Mouse (Mus musculus) hindbrain, embryonic 13.5 days (tissue): ENCODE measurements around the gene Tenm2. TPM values are rescaled to one million over a fixed set of nuclear protein-coding genes. Genes with fewer than 3 reads are reported as not detected.

Experiments
- ATAC-seq: fragments of 200-750 bp; cut with Nextera tagmentation; 2 replicates; pipeline ENCODE4 v1.8.0; 2017; ENCODE audit warnings: moderate TSS enrichment; ENCODE audit not compliant: low FRiP score
- H3K27ac ChIP-seq: fragments of 300-500 bp; sonication (generic); 2 replicates; pipeline ENCODE4 v1.5.1; 2015; ENCODE audit warnings: inconsistent platforms, mild to moderate bottlenecking, moderate library complexity
- H3K27me3 ChIP-seq: fragments of 300-500 bp; sonication (generic); 2 replicates; pipeline ENCODE4 v1.6.1; 2015; ENCODE audit warnings: mild to moderate bottlenecking, inconsistent platforms
- H3K36me3 ChIP-seq: fragments of 300-500 bp; sonication (generic); 2 replicates; pipeline ENCODE4 v1.6.1; 2015; ENCODE audit warnings: mild to moderate bottlenecking, inconsistent platforms
- H3K4me1 ChIP-seq: fragments of 300-500 bp; sonication (generic); replicated peaks from 2 replicates; pipeline ENCODE4 v1.6.1; 2015; ENCODE audit warnings: inconsistent platforms
- H3K4me2 ChIP-seq: fragments of 300-500 bp; sonication (generic); 2 replicates; pipeline ENCODE4 v1.6.1; 2015; ENCODE audit warnings: inconsistent platforms, mild to moderate bottlenecking, moderate library complexity
- H3K4me3 ChIP-seq: fragments of 300-500 bp; sonication (generic); 2 replicates; pipeline ENCODE4 v1.5.1; 2015; ENCODE audit warnings: mild to moderate bottlenecking, inconsistent platforms
- H3K9ac ChIP-seq: fragments of 300-500 bp; sonication (generic); 2 replicates; pipeline ENCODE4 v1.6.1; 2015; ENCODE audit warnings: mild to moderate bottlenecking, inconsistent platforms
- H3K9me3 ChIP-seq: fragments of 300-500 bp; sonication (generic); 2 replicates; pipeline ENCODE4 v1.6.1; 2016; ENCODE audit warnings: inconsistent platforms
- WGBS: fragments of 180-500 bp; shearing (Covaris S2); methylation state at CpG from one replicate; pipeline ENCODE4 v1.1.7; 2015; 5-methylcytosine and 5-hydroxymethylcytosine counted together
- polyA plus RNA-seq: library from polyadenylated mRNA; unstranded; fragments of >200 nt; fragmentation: Nextera tagmentation; extraction: Ambion mirVana; gene quantifications from 2 replicates; pipeline ENCODE4 v1.2.1, GENCODE M21; 2015

The Tenm2 gene
- 29.4 and 33.9 TPM in 2 replicates for polyA plus RNA-seq

- Histone ChIP-seq H3K9me3 (no peaks in the 10 kb centered on the region), H3K27me3 (peaks cover 8% of the 10 kb centered on the region; the same call in 1 of the 2 replicates), H3K4me1 (peaks cover 20% of the 10 kb centered on the region), H3K9ac (peak within 1 kb of the TSS; percentile 80), H3K36me3 (no peaks in the 10 kb centered on the region), H3K27ac (peak within 1 kb of the TSS; percentile 95), H3K4me2 (peak within 1 kb of the TSS; percentile 76), H3K4me3 (peak within 1 kb of the TSS; percentile 62)
- peak; percentile 98 for ATAC-seq
- under 1% methylated on average over 58 of the region's 59 CpGs for WGBS
Observed at GRCm38 (mm10) chr11:37235914-37236600, at the start of gene Tenm2. Gene Tenm2 (minus strand): TSS chr11:37235964.

GRCm38 (mm10) chr11:37285186-37285585 lies 49.4 kb upstream of the Tenm2 start:
- 73% methylated on average over 2 of the region's 2 CpGs for WGBS
- H3K9ac ChIP-seq, result no peak overlapping the region
- no peaks in the 10 kb centered on the region for H3K36me3 ChIP-seq
- H3K4me1 ChIP-seq, result no peaks in the 10 kb centered on the region
- no peak overlapping the region for H3K4me2 ChIP-seq
- no peak overlapping the region for H3K27ac ChIP-seq
- ATAC-seq, result no peak
- no peaks in the 10 kb centered on the region for H3K27me3 ChIP-seq
- 0 out of 2 replicates have a peak, but pooled peaks cover 3% of the 10 kb centered on the region for H3K9me3 ChIP-seq
- no peak overlapping the region for H3K4me3 ChIP-seq

- no peak for ATAC-seq
- Histone ChIP-seq H3K4me3 (no peak overlapping the region), H3K4me2 (no peak overlapping the region), H3K27ac (no peak overlapping the region), H3K36me3 (no peaks in the 10 kb centered on the region), H3K27me3 (no peaks in the 10 kb centered on the region), H3K9ac (no peak overlapping the region), H3K4me1 (no peaks in the 10 kb centered on the region), H3K9me3 (no peaks in the 10 kb centered on the region)
- 77% methylated on average over 2 of the region's 2 CpGs for whole genome bisulfite sequencing
Observed at GRCm38 (mm10) chr11:37248796-37249195, 13.0 kb upstream of the Tenm2 start.

DNA sequence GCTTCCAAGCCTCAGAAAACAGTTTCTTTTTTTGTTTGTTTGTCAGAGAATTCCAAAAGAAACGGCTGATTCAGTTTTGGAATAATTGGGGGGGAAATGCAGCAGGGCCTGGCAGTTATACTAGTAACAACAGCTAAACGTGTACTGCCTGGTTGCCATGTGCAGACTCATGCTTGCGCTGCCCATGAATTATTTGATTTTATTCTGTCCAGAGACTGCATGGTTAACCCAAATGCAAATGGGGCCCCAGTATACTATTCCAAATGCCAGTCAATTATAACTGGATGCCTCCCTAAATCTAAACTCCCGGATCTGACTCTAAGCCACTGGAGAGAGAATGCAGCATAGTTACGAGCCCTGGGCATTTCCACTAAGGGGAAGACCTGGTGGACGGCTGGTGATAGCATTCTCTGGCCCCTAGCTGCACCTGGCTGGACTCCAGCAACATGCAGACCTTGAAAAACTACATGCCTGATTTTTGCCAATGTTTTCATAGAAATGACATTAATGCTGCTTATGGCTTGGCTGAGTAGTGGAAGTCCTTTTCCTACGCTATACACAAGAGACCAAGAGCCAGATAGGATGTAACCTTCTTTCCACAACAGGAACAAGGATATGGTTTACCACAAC lies 1.4 kb upstream of the Tenm2 start:
- peak overlapping the region; percentile 62 for H3K4me3 ChIP-seq
- no peaks in the 10 kb centered on the region for H3K9me3 ChIP-seq
- peaks cover 20% of the 10 kb centered on the region for H3K4me1 ChIP-seq
- H3K27me3 ChIP-seq, result peaks cover 8% of the 10 kb centered on the region; the same call in 1 of the 2 replicates
- H3K27ac ChIP-seq, result peak overlapping the region; percentile 95
- peak overlapping the region; percentile 76 for H3K4me2 ChIP-seq
- ATAC-seq, result peak; percentile 41; the same call in 1 of the 2 replicates
- H3K36me3 ChIP-seq, result no peaks in the 10 kb centered on the region
- WGBS, result 29% methylated on average over 7 of the region's 7 CpGs
- H3K9ac ChIP-seq, result peak overlapping the region; percentile 80

DNA sequence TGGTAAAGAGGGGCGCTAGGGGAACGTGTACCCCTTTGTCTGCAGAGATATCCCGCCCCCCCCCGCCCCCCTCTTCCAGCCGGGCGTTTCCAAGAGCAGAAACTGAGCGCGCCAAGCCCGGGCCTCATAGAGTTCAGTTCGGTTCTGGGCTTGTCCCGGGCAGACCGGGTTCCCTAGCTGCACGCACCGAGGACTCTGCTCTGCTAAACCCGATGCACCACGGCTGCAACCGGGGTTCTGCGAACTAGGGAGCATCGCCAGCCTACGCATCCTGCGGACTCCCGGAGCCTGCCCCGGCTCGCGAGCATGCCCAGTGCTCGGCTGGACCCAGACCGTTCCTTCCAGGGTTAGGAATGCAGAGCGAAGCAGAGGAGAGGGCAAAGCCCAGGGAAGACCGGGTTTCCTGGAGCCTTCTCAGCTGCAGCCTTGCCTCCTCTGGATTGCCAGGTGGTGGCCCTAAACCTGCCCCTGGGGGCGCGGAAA lies 878 bp upstream of the Tenm2 start:
- H3K36me3 ChIP-seq, result no peaks in the 10 kb centered on the region
- H3K4me2 ChIP-seq, result peak overlapping the region; percentile 76
- H3K27me3 ChIP-seq, result peaks cover 8% of the 10 kb centered on the region; the same call in 1 of the 2 replicates
- peak; percentile 92 for ATAC-seq
- no peaks in the 10 kb centered on the region for H3K9me3 ChIP-seq
- peak overlapping the region; percentile 80 for H3K9ac ChIP-seq
- H3K4me1 ChIP-seq, result peaks cover 20% of the 10 kb centered on the region
- under 1% methylated on average over 30 of the region's 31 CpGs for WGBS
- peak overlapping the region; percentile 95 for H3K27ac ChIP-seq
- H3K4me3 ChIP-seq, result peak overlapping the region; percentile 62

- peak overlapping the region; percentile 76 for H3K4me2 ChIP-seq
- peaks cover 8% of the 10 kb centered on the region; the same call in 1 of the 2 replicates for H3K27me3 ChIP-seq
- no peaks in the 10 kb centered on the region for H3K9me3 ChIP-seq
- WGBS, result 7% methylated on average over 18 of the region's 18 CpGs
- H3K4me3 ChIP-seq, result peak overlapping the region; percentile 62
- ATAC-seq, result no peak
- H3K9ac ChIP-seq, result peak overlapping the region; percentile 80
- peaks cover 20% of the 10 kb centered on the region for H3K4me1 ChIP-seq
- no peaks in the 10 kb centered on the region for H3K36me3 ChIP-seq
- H3K27ac ChIP-seq, result peak overlapping the region; percentile 95
Observed at GRCm38 (mm10) chr11:37235021-37235795, 556 bp downstream of the Tenm2 start.

DNA sequence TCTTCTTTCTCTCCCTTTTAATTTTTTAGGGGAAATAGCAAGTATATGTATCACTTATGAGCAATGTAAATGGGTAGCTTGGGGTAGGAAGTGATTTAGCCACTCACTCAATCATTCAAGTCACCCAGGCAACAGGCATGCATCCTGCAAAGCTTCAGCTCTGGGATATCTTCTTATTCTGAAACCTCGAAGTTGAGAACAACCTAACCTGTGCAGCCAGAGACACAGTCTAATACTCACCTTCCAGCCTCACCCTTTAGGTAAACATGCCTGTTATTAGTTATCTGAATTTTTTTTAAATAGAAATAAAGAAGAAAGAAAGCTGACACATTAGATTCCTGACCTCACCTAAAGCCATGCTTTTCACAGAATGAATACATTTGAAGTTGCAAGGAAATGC lies 8.4 kb downstream of the Tenm2 start:
- no peaks in the 10 kb centered on the region for H3K27me3 ChIP-seq
- H3K36me3 ChIP-seq, result no peaks in the 10 kb centered on the region
- no peak overlapping the region for H3K9ac ChIP-seq
- no peak overlapping the region for H3K27ac ChIP-seq
- H3K4me2 ChIP-seq, result no peak overlapping the region
- WGBS, result 83% methylated on average over 1 of the region's 1 CpGs
- H3K4me3 ChIP-seq, result no peak overlapping the region
- no peaks in the 10 kb centered on the region for H3K4me1 ChIP-seq
- no peak for ATAC-seq
- no peaks in the 10 kb centered on the region for H3K9me3 ChIP-seq

DNA sequence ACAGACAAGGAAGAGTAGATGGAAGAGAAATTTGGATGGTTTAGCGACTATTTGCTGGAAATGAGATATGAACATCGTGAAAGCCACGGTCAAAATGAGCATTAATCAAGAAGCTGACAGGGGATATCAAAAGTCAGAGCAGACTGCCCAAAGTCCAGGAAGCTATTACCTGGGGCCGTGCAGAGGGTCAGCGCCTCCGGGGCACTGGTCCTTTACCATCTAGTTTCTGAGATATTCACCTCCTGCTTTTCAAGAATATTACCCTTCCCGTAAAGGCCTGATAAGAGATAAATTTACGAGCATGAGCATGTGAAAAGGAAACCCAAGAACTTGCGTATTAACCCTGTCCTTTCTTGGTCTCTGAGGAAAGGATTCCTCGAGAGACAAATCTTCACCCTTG lies 8.8 kb downstream of the Tenm2 start:
- Histone ChIP-seq H3K9ac (no peak overlapping the region), H3K4me1 (no peaks in the 10 kb centered on the region), H3K4me2 (no peak overlapping the region), H3K27me3 (no peaks in the 10 kb centered on the region), H3K4me3 (no peak overlapping the region), H3K27ac (no peak overlapping the region), H3K36me3 (no peaks in the 10 kb centered on the region), H3K9me3 (no peaks in the 10 kb centered on the region)
- no peak for ATAC-seq
- 85% methylated on average over 10 of the region's 10 CpGs for WGBS

DNA sequence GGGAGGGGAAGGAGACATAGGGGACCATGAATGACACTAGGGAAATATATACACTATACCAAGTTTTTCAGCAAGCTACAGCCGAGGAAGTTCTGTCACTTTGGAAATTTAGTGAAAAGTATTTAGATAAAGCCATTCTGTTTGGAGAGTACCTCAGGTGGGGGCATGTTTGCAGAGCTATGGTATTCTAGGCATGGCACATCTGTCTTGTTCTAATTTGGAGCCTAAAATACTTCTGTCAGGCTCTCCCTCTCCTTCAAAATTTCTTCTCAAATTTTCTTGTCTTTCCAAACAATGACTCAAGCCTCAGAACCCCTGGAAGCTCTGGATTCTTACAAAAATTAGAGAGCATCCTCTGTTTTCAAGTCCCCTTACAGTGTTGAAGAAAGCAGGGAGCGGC lies 13.0 kb downstream of the Tenm2 start:
- Histone ChIP-seq H3K36me3 (no peaks in the 10 kb centered on the region), H3K27ac (no peak overlapping the region), H3K27me3 (no peaks in the 10 kb centered on the region), H3K4me2 (no peak overlapping the region), H3K4me3 (no peak overlapping the region), H3K4me1 (no peaks in the 10 kb centered on the region), H3K9ac (no peak overlapping the region), H3K9me3 (no peaks in the 10 kb centered on the region)
- no peak for ATAC-seq
- WGBS, result 82% methylated on average over 2 of the region's 2 CpGs

DNA sequence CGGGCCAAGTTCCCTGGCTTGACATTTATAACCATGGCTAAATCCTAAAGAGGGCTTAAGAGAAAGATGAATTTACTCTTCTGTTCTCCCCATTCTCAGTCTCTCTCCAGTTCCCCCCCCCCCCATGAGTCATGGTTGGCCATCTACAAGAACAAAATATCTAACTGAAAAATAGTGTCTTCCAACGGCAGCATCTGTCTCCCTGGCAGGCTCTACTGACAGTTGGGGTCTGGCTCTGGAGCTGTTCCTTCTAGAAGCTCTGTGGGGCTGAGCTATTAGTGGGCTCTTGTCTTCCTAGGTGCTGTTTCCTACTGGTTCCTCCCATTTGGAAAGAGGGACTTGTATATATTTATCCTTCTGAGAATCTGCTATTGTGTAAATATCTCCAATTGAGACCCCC lies 13.7 kb downstream of the Tenm2 start:
- Histone ChIP-seq H3K9me3 (no peaks in the 10 kb centered on the region), H3K27me3 (no peaks in the 10 kb centered on the region), H3K4me1 (no peaks in the 10 kb centered on the region), H3K4me2 (no peak overlapping the region), H3K4me3 (no peak overlapping the region), H3K9ac (no peak overlapping the region), H3K36me3 (no peaks in the 10 kb centered on the region), H3K27ac (no peak overlapping the region)
- no peak for ATAC-seq
- 75% methylated on average over 2 of the region's 2 CpGs for WGBS

DNA sequence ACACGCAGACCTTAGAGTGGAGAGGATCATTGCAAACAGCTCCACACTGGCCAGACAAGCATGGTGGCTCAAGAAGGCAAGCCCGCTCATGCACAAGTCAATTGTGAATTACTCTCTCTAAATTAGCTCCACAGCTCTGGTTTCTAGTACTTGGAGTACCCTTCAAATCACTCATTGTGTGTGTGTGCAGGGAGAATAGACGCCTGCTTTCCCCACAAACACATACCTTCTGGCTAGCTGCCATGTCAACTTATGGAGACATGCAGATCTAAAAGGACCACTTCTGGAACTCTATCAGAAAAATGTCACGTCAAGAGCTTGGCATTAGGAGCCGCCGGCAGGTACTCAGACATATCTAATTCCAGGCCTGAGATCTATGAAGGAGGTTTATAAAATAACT lies 14.8 kb downstream of the Tenm2 start:
- H3K4me1 ChIP-seq, result no peaks in the 10 kb centered on the region
- ATAC-seq, result no peak
- H3K36me3 ChIP-seq, result no peaks in the 10 kb centered on the region
- no peaks in the 10 kb centered on the region for H3K9me3 ChIP-seq
- no peak overlapping the region for H3K4me2 ChIP-seq
- H3K27me3 ChIP-seq, result no peaks in the 10 kb centered on the region
- 87% methylated on average over 6 of the region's 6 CpGs for WGBS
- H3K9ac ChIP-seq, result no peak overlapping the region
- H3K4me3 ChIP-seq, result no peak overlapping the region
- H3K27ac ChIP-seq, result no peak overlapping the region

- no peak for ATAC-seq
- Histone ChIP-seq H3K4me3 (no peak overlapping the region), H3K9ac (no peak overlapping the region), H3K27ac (no peak overlapping the region), H3K4me2 (no peak overlapping the region), H3K4me1 (no peaks in the 10 kb centered on the region), H3K36me3 (no peaks in the 10 kb centered on the region), H3K27me3 (no peaks in the 10 kb centered on the region), H3K9me3 (no peaks in the 10 kb centered on the region)
- WGBS, result 18% methylated on average over 3 of the region's 3 CpGs
Observed at GRCm38 (mm10) chr11:37186132-37186531, 49.6 kb downstream of the Tenm2 start.
